Mouse (Mus musculus): ENCODE measurements around the gene Cd3e. TPM values are rescaled to one million over a fixed set of nuclear protein-coding genes. Genes with fewer than 3 reads are reported as not detected.

Cd3e gene
- polyA plus RNA-seq, 1 experiment from 2014 or later: 12.6 TPM

GRCm38 (mm10) chr9:45014879-45015278, 5.5 kb upstream of the Cd3e start:
- no peaks in the 10 kb centered on the region for H3K27me3 ChIP-seq
- WGBS: 22% methylated on average over 2 of the region's 2 CpGs
- H3K9me3 ChIP-seq: no peaks in the 10 kb centered on the region
- no peaks in the 10 kb centered on the region for H3K4me1 ChIP-seq
- no peaks in the 10 kb centered on the region for H3K36me3 ChIP-seq
- no peak overlapping the region for H3K4me3 ChIP-seq
- H3K4me2 ChIP-seq: no peak overlapping the region
- H3K9ac ChIP-seq: no peak overlapping the region
- no peak overlapping the region for H3K27ac ChIP-seq
- ATAC-seq (ENCODE audit: borderline replicate concordance, extremely low read depth, low FRiP score, low TSS enrichment): no peak

DNA sequence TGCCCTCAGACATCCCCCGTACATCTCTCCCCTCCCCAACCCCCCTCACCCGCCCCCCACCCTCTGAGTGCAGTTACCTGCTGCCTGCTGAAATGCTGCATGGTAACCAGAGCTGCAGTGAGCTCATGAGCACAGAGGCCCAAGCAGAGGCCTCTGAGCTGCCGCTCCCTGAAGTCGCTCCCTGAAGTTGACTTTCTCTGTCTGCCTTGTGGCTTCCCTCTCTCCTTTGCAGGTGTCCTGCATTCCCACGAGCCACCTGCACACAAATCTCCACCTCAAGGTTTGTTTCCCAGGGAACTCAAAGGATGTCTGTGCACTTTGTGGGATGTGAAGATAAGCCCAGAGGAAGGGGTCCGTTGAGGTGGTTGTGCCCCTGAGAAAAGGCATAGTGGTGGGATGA, 1.9 kb upstream of the Cd3e start:
- Histone ChIP-seq H3K9ac (no peak overlapping the region), H3K27ac (no peak overlapping the region), H3K4me1 (no peaks in the 10 kb centered on the region), H3K27me3 (no peaks in the 10 kb centered on the region), H3K36me3 (no peaks in the 10 kb centered on the region), H3K4me3 (no peak overlapping the region), H3K4me2 (no peak overlapping the region), H3K9me3 (no peaks in the 10 kb centered on the region)
- WGBS: 33% methylated on average over 6 of the region's 6 CpGs
- ATAC-seq (ENCODE audit: borderline replicate concordance, extremely low read depth, low FRiP score, low TSS enrichment): no peak

DNA sequence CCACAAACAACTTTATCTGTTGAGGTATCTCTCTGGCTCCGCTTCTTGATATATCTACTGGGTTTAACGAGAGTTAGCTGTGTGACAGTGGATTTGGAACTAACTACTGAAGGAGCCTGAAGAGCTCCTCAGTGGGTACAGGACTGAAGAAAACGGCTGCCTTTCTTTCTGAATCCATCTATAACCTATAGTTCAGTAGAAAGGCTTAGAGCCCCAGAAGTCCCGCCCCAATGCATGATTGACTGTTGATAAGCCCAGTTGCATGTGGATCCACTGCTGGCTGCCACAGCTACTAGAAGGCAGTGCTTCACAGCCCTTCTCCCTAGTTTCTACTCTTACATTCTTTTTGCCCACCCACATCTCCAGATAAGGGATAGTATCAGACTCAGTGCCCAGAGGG, 1.0 kb upstream of the Cd3e start:
- ATAC-seq (ENCODE audit: borderline replicate concordance, extremely low read depth, low FRiP score, low TSS enrichment): no peak
- Histone ChIP-seq H3K4me3 (no peak overlapping the region), H3K27ac (no peak overlapping the region), H3K9me3 (no peaks in the 10 kb centered on the region), H3K27me3 (no peaks in the 10 kb centered on the region), H3K36me3 (no peaks in the 10 kb centered on the region), H3K9ac (no peak overlapping the region), H3K4me1 (no peaks in the 10 kb centered on the region), H3K4me2 (no peak overlapping the region)
- WGBS: 61% methylated on average over 4 of the region's 4 CpGs

GRCm38 (mm10) chr9:45008342-45008741, 1.1 kb downstream of the Cd3e start:
- Histone ChIP-seq H3K27ac (no peak overlapping the region), H3K27me3 (no peaks in the 10 kb centered on the region), H3K9me3 (no peaks in the 10 kb centered on the region), H3K4me1 (no peaks in the 10 kb centered on the region), H3K36me3 (no peaks in the 10 kb centered on the region), H3K9ac (no peak overlapping the region), H3K4me2 (no peak overlapping the region), H3K4me3 (no peak overlapping the region)
- ATAC-seq (ENCODE audit: borderline replicate concordance, extremely low read depth, low FRiP score, low TSS enrichment): no peak
- WGBS: 75% methylated on average over 4 of the region's 4 CpGs

GRCm38 (mm10) chr9:45007404-45007803, 2.0 kb downstream of the Cd3e start:
- WGBS: 66% methylated on average over 12 of the region's 12 CpGs
- H3K4me2 ChIP-seq: no peak overlapping the region
- H3K27ac ChIP-seq: no peak overlapping the region
- H3K36me3 ChIP-seq: no peaks in the 10 kb centered on the region
- H3K4me3 ChIP-seq: no peak overlapping the region
- H3K4me1 ChIP-seq: no peaks in the 10 kb centered on the region
- H3K27me3 ChIP-seq: no peaks in the 10 kb centered on the region
- no peak for ATAC-seq (ENCODE audit: borderline replicate concordance, extremely low read depth, low FRiP score, low TSS enrichment)
- no peak overlapping the region for H3K9ac ChIP-seq
- no peaks in the 10 kb centered on the region for H3K9me3 ChIP-seq

DNA sequence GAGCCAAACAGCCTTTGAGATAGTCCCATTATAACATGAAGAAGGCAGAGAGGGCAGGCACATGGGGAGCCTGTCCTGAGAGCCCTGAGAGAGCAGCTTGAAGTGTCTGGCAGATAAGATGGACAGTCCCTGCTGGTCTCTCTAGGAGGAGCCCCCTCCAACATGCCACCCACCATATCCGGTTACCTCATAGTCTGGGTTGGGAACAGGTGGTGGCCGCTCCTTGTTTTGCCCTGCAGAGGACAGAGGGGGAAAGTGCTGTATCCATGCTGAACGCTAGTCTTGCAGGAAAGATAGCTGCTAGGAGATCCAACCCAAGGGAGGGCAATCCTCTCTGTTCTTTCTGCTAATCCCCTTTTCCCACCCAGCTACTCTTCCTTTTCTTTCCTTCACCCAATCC, 9.2 kb downstream of the Cd3e start:
- whole genome bisulfite sequencing: 55% methylated on average over 3 of the region's 3 CpGs
- H3K9ac ChIP-seq: no peak overlapping the region
- H3K9me3 ChIP-seq: no peaks in the 10 kb centered on the region
- H3K27me3 ChIP-seq: no peaks in the 10 kb centered on the region
- no peaks in the 10 kb centered on the region for H3K4me1 ChIP-seq
- no peak overlapping the region for H3K4me2 ChIP-seq
- no peaks in the 10 kb centered on the region for H3K36me3 ChIP-seq
- H3K27ac ChIP-seq: no peak overlapping the region
- ATAC-seq (ENCODE audit: borderline replicate concordance, extremely low read depth, low FRiP score, low TSS enrichment): no peak
- no peak overlapping the region for H3K4me3 ChIP-seq

- ATAC-seq (ENCODE audit: borderline replicate concordance, extremely low read depth, low FRiP score, low TSS enrichment): no peak
- WGBS: 76% methylated on average over 5 of the region's 5 CpGs
Observed at GRCm38 (mm10) chr9:44999776-45000175, 9.7 kb downstream of the Cd3e start.

GRCm38 (mm10) chr9:44999171-44999570, 10.3 kb downstream of the Cd3e start:
- no peak overlapping the region for H3K4me2 ChIP-seq
- WGBS: 51% methylated on average over 6 of the region's 6 CpGs
- no peak for ATAC-seq (ENCODE audit: borderline replicate concordance, extremely low read depth, low FRiP score, low TSS enrichment)

More at GRCm38 (mm10) chr9:44999776-45000175, 9.7 kb downstream of the Cd3e start:
- no peaks in the 10 kb centered on the region for H3K36me3 ChIP-seq
- no peak overlapping the region for H3K4me2 ChIP-seq
- no peaks in the 10 kb centered on the region for H3K4me1 ChIP-seq
- H3K27me3 ChIP-seq: no peaks in the 10 kb centered on the region
- no peaks in the 10 kb centered on the region for H3K9me3 ChIP-seq
- H3K9ac ChIP-seq: no peak overlapping the region
- H3K4me3 ChIP-seq: no peak overlapping the region
- no peak overlapping the region for H3K27ac ChIP-seq

GRCm38 (mm10) chr9:44998138-44998537, 11.3 kb downstream of the Cd3e start:
- Histone ChIP-seq H3K36me3 (no peaks in the 10 kb centered on the region), H3K27ac (no peak overlapping the region), H3K27me3 (no peaks in the 10 kb centered on the region), H3K9ac (no peak overlapping the region), H3K4me2 (no peak overlapping the region), H3K9me3 (no peaks in the 10 kb centered on the region), H3K4me1 (no peaks in the 10 kb centered on the region), H3K4me3 (no peak overlapping the region)
- 70% methylated on average over 11 of the region's 11 CpGs for WGBS
- no peak for ATAC-seq (ENCODE audit: borderline replicate concordance, extremely low read depth, low FRiP score, low TSS enrichment)

More at GRCm38 (mm10) chr9:44999171-44999570, 10.3 kb downstream of the Cd3e start:
- no peaks in the 10 kb centered on the region for H3K4me1 ChIP-seq
- no peaks in the 10 kb centered on the region for H3K27me3 ChIP-seq
- H3K9me3 ChIP-seq: no peaks in the 10 kb centered on the region
- no peak overlapping the region for H3K9ac ChIP-seq
- H3K4me3 ChIP-seq: no peak overlapping the region
- no peaks in the 10 kb centered on the region for H3K36me3 ChIP-seq
- no peak overlapping the region for H3K27ac ChIP-seq

DNA sequence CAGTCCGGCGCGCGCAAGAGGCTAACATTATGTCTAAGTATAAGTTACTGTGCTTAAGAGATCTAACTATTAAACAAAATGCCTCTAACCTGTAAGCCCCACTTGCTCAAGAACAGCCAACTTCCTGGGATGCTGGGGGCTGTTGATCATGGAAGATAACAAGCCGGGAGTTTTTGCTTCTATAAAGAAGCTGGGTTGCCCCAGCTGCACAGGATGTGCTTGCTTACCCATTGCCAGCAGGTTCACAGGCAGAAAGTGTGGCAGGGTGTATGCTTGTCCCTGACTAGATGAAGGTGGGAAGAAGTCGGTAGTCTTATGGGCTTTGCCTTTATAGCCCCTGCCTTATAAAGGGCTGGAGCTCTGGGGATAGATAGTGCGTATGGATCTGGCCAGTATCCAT, 12.8 kb downstream of the Cd3e start:
- Histone ChIP-seq H3K4me3 (no peak overlapping the region), H3K9ac (no peak overlapping the region), H3K9me3 (no peaks in the 10 kb centered on the region), H3K27me3 (no peaks in the 10 kb centered on the region), H3K36me3 (no peaks in the 10 kb centered on the region), H3K4me2 (no peak overlapping the region), H3K27ac (no peak overlapping the region), H3K4me1 (no peaks in the 10 kb centered on the region)
- 89% methylated on average over 7 of the region's 7 CpGs for WGBS
- ATAC-seq (ENCODE audit: borderline replicate concordance, extremely low read depth, low FRiP score, low TSS enrichment): no peak

DNA sequence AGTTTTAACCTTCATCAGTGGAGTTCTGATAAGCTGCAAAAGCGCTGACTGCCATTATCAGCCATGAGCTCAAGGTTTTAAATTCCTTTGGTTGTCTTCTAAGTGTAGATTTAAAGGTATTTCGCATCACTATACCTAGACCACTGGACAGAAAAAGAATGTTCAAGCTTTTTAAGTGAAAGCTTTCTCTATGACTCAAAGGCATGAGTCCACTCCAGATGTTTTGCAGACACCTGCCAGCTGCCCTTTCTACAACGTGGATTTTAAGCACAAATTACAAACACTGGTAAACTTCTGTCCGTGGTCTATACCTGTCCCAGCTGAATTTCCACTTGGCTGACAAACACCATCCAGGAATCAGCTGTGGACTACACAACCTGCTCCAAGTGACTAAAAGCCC, 14.5 kb downstream of the Cd3e start:
- Histone ChIP-seq H3K4me3 (no peak overlapping the region), H3K4me2 (no peak overlapping the region), H3K9me3 (no peaks in the 10 kb centered on the region), H3K4me1 (no peaks in the 10 kb centered on the region), H3K27ac (no peak overlapping the region), H3K9ac (no peak overlapping the region), H3K27me3 (no peaks in the 10 kb centered on the region), H3K36me3 (no peaks in the 10 kb centered on the region)
- no peak for ATAC-seq (ENCODE audit: borderline replicate concordance, extremely low read depth, low FRiP score, low TSS enrichment)
- 61% methylated on average over 4 of the region's 4 CpGs for WGBS

DNA sequence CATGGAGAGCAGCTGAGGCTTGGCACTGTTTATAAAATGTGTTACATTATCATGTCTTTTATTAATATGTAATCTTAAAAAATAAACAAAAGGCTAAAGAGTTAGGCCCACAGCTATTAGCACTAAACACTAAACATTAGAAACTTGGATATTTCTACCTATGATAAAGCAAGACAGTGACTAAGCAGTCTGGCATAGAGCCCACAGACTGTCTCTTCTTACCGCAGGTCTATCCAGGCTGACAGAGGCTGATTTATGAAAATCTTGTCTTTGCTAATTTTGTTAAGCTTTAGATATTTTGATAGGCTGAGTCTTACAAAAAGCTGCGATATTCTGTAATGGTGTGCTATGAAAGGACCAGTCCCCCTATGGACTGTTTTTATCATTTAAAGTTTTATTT, 16.2 kb downstream of the Cd3e start:
- ATAC-seq (ENCODE audit: borderline replicate concordance, extremely low read depth, low FRiP score, low TSS enrichment): no peak
- no peak overlapping the region for H3K4me2 ChIP-seq
- H3K4me3 ChIP-seq: no peak overlapping the region
- 59% methylated on average over 2 of the region's 2 CpGs for WGBS
- no peaks in the 10 kb centered on the region for H3K9me3 ChIP-seq
- no peak overlapping the region for H3K9ac ChIP-seq
- no peak overlapping the region for H3K27ac ChIP-seq
- no peaks in the 10 kb centered on the region for H3K36me3 ChIP-seq
- H3K27me3 ChIP-seq: no peaks in the 10 kb centered on the region
- no peaks in the 10 kb centered on the region for H3K4me1 ChIP-seq

- no peaks in the 10 kb centered on the region for H3K36me3 ChIP-seq
- H3K4me2 ChIP-seq: no peak overlapping the region
- ATAC-seq (ENCODE audit: borderline replicate concordance, extremely low read depth, low FRiP score, low TSS enrichment): no peak
- H3K4me3 ChIP-seq: no peak overlapping the region
- H3K9ac ChIP-seq: no peak overlapping the region
- no peaks in the 10 kb centered on the region for H3K9me3 ChIP-seq
- no peak overlapping the region for H3K27ac ChIP-seq
- H3K4me1 ChIP-seq: no peaks in the 10 kb centered on the region
- H3K27me3 ChIP-seq: no peaks in the 10 kb centered on the region
Observed at GRCm38 (mm10) chr9:44992271-44992670, 17.2 kb downstream of the Cd3e start.
